Mouse (Mus musculus): ENCODE results near the gene 2610301B20Rik. TPM values are rescaled to one million over a fixed set of nuclear protein-coding genes. Genes with fewer than 3 reads are reported as not detected.

The 2610301B20Rik gene
- total RNA-seq, 1 experiment from 2014 or later: 22.0 TPM

Small RNA genes within 50 kb of the gene (microRNA-seq; reads per million reads assigned to microRNA genes)
- gene Mir3471-1 (0 reads per million in 2 experiments), gene n-TSaga9 (24.0 to 31.7 reads per million in 2 experiments)
